Mouse (Mus musculus) retina, embryonic 14.5 days (tissue): ENCODE measurements at regions not wholly inside any gene's neighbourhood (a gene's known extent, or its start where the extent isn't known, plus 50 kb on each side); places are given as distances from the start of the nearest gene placed in this dataset.

Experiments used
- DNase-seq: peaks from one replicate; pipeline ENCODE4 v3.0.0-alpha.2; 2015; ENCODE audit warnings: low spot score

- DNase-seq, result peak; percentile 35
These were observed 155.0 kb upstream of the A530016L24Rik start for GRCm38 (mm10) chr12:112334106-112334855.

DNA sequence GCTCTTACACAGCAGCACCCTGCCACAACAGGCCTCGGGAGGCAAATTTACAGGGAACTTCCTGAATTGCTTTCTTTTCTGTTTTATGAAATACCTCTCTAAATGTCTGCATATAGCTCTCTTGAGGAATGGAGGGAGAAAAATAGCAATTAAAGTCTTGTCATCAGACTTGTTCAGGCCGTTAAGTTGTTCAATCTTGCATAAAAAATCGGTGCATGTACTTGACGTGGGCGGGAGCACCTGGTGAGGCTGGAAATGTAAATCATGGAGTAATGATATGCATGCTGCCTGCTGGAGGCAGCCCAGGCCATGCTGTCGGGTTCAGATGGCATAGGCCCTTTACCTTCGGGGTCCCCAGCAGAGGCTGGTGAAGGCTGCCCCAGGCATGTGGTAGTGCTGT, 153.6 kb upstream of the A530016L24Rik start:
- DNase-seq, result no peak

DNA sequence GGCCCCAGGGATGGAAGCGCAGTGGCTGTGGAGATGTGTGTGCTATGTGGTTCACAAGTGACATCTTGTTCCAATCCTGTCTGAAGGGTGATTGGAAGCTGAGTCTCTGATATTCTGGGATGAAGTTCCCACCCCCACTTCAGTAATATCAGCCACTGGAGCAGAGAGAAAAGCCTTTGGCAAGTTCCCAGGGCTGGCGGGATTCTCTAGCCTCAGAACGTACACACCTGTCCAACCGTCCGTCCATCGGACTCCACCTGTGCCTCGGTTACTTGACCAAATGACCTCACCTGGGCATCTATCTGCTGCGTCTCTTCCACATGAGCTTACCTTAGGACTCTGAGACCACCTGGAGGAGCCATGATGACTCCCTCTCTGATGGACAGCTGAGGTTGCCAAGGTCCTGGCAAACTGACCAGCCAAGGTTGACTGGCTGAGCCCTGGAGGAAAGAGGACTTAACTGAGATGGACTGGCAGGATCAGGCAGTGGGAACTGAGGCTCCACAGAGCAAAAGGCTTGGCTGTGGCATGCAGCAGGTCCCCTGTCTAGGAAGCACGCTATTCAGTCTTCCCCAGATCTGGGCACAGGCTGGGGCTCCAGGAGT, 152.5 kb upstream of the A530016L24Rik start:
- no peak for DNase-seq

GRCm38 (mm10) chr12:112337443-112337842, 151.8 kb upstream of the A530016L24Rik start:
- no peak for DNase-seq

DNA sequence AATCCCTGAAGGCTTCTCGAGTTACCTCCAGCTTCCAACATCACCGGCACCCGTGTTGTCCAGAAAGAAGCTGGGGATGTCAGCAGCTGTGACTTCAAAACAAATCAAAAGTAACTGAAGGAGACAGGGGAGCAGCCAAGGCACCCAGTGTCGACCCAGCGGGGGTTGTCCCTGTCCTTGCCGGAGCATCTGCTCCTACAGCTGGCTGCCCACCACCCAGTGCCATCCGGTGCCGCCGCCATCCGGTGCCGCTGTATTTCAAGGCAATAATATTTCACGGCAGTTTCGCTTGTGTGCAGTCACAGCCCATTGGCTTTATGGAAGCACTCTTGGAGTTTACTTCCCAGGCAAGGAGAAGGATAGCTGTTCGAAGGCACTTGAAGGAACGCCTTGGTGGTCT, 150.3 kb upstream of the A530016L24Rik start:
- no peak for DNase-seq

- no peak for DNase-seq
These were observed 149.6 kb upstream of the A530016L24Rik start for GRCm38 (mm10) chr12:112339481-112340179.

DNA sequence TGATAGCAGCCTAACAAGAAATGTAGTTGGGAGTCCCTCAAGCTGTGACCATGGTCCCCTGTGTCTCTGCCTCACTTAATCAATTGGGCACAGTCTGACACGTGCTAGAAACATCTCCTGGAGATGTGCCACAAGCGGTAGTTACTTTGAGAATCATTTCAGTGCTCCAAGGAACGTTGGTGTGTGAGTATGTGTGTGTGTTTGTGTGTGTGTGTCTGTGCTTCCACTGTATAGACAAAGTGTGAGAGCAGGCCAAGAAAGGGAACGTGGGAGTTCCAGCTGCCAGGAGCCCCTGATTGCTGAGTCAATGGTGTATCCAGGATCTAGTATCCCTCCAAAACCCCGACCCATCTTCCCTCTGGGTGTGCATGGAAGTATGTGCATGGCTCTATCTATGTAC, 149.0 kb upstream of the A530016L24Rik start:
- no peak for DNase-seq

GRCm38 (mm10) chr12:112341726-112342469, 147.3 kb upstream of the A530016L24Rik start:
- no peak for DNase-seq

- DNase-seq, result no peak
These were observed 146.2 kb upstream of the A530016L24Rik start for GRCm38 (mm10) chr12:112343064-112343463.

DNA sequence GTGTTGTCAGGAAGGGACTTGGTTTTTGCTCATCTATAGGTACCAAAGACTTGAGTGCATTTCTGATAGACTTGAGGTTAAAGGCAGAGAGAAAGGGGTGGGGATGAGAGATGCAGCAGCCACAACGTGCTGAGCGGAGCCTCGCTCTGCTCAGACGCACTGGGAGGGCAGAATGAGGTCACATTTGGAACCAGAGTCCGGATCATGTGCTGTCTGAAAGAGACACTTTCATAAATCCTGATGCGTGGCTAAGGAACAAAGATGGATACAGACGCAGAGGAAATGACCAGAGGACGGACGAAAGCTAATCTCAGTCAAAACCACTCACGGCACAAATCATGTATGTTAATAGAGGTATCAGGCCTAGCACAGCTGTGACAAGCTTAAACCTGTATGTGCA, 145.0 kb upstream of the A530016L24Rik start:
- DNase-seq, result no peak

- DNase-seq, result no peak
These were observed 143.5 kb upstream of the A530016L24Rik start for GRCm38 (mm10) chr12:112345797-112346196.

DNA sequence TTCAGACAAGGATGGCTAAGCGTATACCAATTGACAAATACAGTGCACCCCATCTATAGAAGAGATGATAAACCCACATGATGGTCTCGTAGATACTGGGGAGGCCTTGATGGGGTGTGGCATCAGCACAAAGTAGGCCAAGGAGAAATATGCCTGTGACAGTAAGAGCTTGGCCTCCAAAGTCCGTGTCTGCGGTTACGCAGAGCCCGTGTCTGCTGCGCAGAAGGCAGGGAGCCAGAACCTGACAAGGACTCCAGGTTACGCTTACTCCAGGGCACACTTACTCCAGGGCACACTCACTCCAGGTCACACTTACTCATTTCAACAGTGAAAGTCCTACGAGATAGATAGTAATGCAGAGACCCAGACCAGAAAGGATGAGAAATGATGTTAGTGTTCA, 141.1 kb upstream of the A530016L24Rik start:
- DNase-seq, result no peak

- peak; percentile 77 for DNase-seq
These were observed 139.5 kb upstream of the A530016L24Rik start for GRCm38 (mm10) chr12:112349676-112350318.

GRCm38 (mm10) chr12:112350733-112351132, 138.5 kb upstream of the A530016L24Rik start:
- peak; percentile 72 for DNase-seq

DNA sequence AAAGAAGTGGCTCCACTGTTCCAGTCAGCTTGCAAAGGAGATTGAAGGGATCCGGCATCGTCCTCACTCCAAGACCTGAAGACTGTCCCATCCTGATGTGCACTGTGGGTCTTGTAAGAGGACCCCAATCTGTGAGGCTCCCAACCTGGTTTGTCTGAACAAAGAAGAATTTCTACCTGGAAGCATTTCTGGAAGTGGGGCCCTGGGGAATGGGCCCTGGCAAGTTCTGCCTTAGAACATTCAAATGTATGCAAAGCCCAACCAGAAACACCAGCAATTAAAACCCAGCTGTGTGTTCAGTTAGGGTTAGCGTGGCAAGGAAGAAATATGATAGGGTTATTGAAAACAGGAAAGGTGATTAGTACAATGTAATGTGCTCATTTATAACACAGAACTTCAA, 125.9 kb upstream of the A530016L24Rik start:
- DNase-seq, result no peak

DNA sequence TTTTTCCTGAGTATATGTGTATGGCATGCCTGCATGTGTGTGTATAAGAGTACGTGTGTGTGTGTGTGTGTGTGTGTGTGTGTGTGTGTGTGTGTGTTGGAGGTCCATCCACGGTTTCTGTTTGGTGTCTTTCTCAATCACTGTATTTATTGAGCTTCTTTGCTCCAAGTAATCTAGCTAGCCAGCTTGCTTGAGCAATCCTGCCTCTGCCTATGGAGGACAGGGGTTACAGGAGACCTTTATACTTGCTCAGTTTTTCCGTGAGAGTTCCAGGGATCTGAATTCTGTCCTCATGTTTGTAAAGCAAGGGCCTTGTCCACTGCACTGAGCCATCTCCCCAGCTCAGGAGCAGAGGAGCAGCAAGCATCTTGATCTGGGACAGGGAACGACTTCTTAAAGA, 122.0 kb upstream of the A530016L24Rik start:
- no peak for DNase-seq

- no peak for DNase-seq
These were observed 121.1 kb upstream of the A530016L24Rik start for GRCm38 (mm10) chr12:112368112-112368511.

DNA sequence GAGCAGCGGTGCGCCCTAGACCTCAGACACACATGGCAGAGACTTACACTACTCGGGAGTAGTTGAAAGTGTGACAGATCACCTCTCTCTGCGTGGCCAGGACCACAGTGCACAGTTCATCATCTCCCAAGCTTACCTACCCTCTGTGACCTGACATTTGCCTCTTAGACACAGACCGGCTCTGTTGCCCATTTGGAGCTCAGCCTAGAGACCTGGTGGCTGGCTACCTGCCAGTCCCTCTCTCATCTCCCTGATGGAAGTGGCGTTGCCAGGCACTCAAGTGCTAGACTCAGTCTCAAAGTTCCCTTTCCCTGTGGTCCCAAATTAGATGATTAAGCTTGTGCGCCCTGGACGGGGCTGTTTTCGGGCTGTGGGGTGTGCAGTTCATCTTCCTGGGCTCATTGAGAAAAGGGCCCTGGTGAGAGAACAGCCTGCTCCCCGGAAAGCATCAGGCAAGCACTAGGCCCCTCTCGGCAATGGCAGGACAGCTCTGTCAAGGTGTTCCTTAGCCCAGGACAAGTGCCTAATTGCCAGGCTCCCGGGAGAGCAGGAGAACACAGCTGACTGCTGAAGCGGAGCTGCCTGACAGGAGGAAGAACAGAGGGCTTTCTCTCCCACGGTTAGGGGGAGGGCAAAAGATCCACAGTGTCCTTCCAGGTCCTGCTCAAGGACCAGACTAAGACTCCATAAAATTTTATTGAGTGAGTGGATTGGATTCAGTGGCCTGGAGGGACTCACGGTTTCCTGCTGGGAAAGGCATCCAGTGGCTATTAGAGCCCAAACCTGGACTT, 119.5 kb upstream of the A530016L24Rik start:
- DNase-seq, result no peak

- DNase-seq, result no peak
These were observed 116.8 kb upstream of the A530016L24Rik start for GRCm38 (mm10) chr12:112372234-112373050.

DNA sequence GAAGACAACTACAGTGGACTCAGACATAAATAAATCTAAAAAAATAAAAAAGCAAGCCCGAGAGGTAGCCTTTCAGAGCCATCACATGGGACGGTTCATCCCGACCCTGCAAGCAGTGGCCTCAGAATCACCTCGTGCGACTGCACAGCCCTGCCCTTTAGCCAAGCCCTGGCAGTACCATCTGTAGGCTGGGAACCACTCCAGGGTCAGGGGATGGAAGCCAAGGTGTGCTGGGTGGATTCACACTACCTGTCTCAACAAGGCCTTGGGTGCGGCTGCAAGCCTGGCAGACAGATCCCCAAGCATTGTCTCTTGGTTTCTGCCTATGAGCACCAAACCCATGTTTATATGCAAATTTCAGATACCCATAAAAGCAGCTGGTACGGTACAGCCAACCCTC, 115.3 kb upstream of the A530016L24Rik start:
- DNase-seq, result no peak
